ENCODE assay signal across 8 mouse cellular contexts in the genomic region with DNA sequence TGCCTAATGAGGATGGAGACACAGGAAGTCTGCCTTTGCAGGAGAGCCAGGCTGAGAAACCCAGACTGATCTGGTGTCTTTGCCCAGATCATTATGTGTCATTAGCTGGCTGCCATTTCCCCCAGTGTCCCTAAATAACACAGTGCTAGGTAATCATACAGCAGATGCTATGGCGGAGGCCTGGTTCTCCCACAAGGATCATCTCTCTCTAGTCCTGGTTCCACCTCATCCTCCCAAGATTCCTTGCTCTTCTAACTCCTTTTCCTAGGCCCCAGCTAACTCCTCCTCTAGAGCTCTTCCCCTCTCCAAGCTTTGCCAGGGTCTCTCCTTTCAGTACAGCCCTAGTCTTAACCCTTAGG. TPM values are rescaled to one million over a fixed set of nuclear protein-coding genes. Genes with fewer than 3 reads are reported as not detected.
DNase-seq lines count a peak whose midpoint lies in the region; ATAC-seq and TF ChIP-seq lines count a peak whose summit lies in the region.

No protein-coding gene starts in this region.

- H3K36me3 ChIP-seq in heart, embryonic 14.5 days (ENCODE audit: control insufficient read depth, insufficient read depth, low read length): peaks cover 31% of the 10 kb centered on the region
- no peaks in the 10 kb centered on the region for H3K36me3 ChIP-seq in ES-Bruce4 (ENCODE audit: control insufficient read depth, insufficient read depth, low read length, poor library complexity, severe bottlenecking)
- H3K36me3 ChIP-seq in forebrain, embryonic 14.5 days (ENCODE audit: control insufficient read depth, insufficient read depth, low read length): peaks cover 41% of the 10 kb centered on the region
- no peaks in the 10 kb centered on the region for H3K36me3 ChIP-seq in liver, postnatal 0 days (replicated peaks; ENCODE audit: insufficient read depth, low read length)

- H3K9ac ChIP-seq in heart, embryonic 14.5 days (ENCODE audit: low read length): peak overlapping the region; percentile 54
- no peak overlapping the region for H3K9ac ChIP-seq in ES-Bruce4 (ENCODE audit: low read depth, poor library complexity, severe bottlenecking)
- 0 out of 2 replicates have a peak overlapping the region, but pooled peaks have one; percentile 56 for H3K9ac ChIP-seq in forebrain, embryonic 14.5 days (ENCODE audit: low read length)
- H3K9ac ChIP-seq in liver, postnatal 0 days (replicated peaks): no peak overlapping the region

- H3K9me3 ChIP-seq in heart, embryonic 14.5 days (ENCODE audit: control insufficient read depth, low read length): no peaks in the 10 kb centered on the region
- no peaks in the 10 kb centered on the region for H3K9me3 ChIP-seq in ES-Bruce4 (replicated peaks; ENCODE audit: control insufficient read depth, insufficient read depth, low read length, poor library complexity, severe bottlenecking)
- H3K9me3 ChIP-seq in forebrain, embryonic 14.5 days (replicated peaks; ENCODE audit: control insufficient read depth, low read length): no peaks in the 10 kb centered on the region
- no peaks in the 10 kb centered on the region for H3K9me3 ChIP-seq in liver, postnatal 0 days (ENCODE audit: low read length)

- no peak for TF ChIP-seq EP300 in ES-Bruce4 (IDR thresholded peaks at IDR 0.05; ENCODE audit: insufficient read depth, low read depth, low read length)
- no peak for TF ChIP-seq EP300 in liver, postnatal 0 days (IDR thresholded peaks at IDR 0.05; ENCODE audit: low read depth)

- no peak for DNase-seq in heart, postnatal 10 days
- no peak for DNase-seq in forebrain, embryonic 14.5 days (ENCODE audit: low spot score)
- DNase-seq in liver, postnatal 0 days: no peak
- DNase-seq in retina, embryonic 14.5 days (ENCODE audit: low spot score): no peak
- DNase-seq in cerebellum, postnatal 25 days: no peak
- no peak for DNase-seq in adrenal gland, postnatal 4 days (ENCODE audit: low spot score in 2 of 2)

- TF ChIP-seq CTCF in ES-Bruce4 (IDR thresholded peaks at IDR 0.05; ENCODE audit: low read depth, low read length): no peak
- TF ChIP-seq CTCF in liver, postnatal 0 days (IDR thresholded peaks at IDR 0.05; ENCODE audit: low read depth): no peak

- peaks cover 3 to 15% of the 10 kb centered on the region in 2 experiments; a peak in 3 of 4 replicates for H3K4me1 ChIP-seq in heart, embryonic 14.5 days (ENCODE audit: control insufficient read depth in 2 of 2, insufficient read depth in 2 of 2, low read length in 2 of 2)
- H3K4me1 ChIP-seq in ES-Bruce4 (ENCODE audit: control insufficient read depth, insufficient read depth, low read length): no peaks in the 10 kb centered on the region
- 0 out of 2 replicates have a peak, but pooled peaks cover 9% of the 10 kb centered on the region for H3K4me1 ChIP-seq in forebrain, embryonic 14.5 days (ENCODE audit: control insufficient read depth, insufficient read depth, low read length)
- H3K4me1 ChIP-seq in liver, postnatal 0 days (ENCODE audit: insufficient read depth): peaks cover 12% of the 10 kb centered on the region

- 63% methylated on average over 1 of the region's 1 CpGs for WGBS in heart, embryonic 14.5 days
- WGBS in forebrain, embryonic 14.5 days: 61% methylated on average over 1 of the region's 1 CpGs
- 63% methylated on average over 1 of the region's 1 CpGs for WGBS in liver, postnatal 0 days (ENCODE audit: insufficient replicate concordance)

- no peak for TF ChIP-seq POLR2A in ES-Bruce4 (IDR thresholded peaks at IDR 0.05; ENCODE audit: insufficient read depth, low read length)

- peak overlapping the region; percentile 42 to 46; a peak in 2 of 4 replicates for H3K4me3 ChIP-seq in heart, embryonic 14.5 days (ENCODE audit: control insufficient read depth in 1 of 2, insufficient read depth in 1 of 2, low read depth in 1 of 2, low read length in 2 of 2)
- H3K4me3 ChIP-seq in ES-Bruce4 (ENCODE audit: low read depth, low read length): peak overlapping the region; percentile 27
- peak overlapping the region; percentile 35; the same call in 1 of the 2 replicates for H3K4me3 ChIP-seq in forebrain, embryonic 14.5 days (ENCODE audit: low read depth, low read length)
- 0 out of 2 replicates have a peak overlapping the region, but pooled peaks have one; percentile 36 for H3K4me3 ChIP-seq in liver, postnatal 0 days (ENCODE audit: low read depth, low read length)

- no peak for ATAC-seq in heart, embryonic 14.5 days (ENCODE audit: insufficient number of reproducible peaks, insufficient read depth, low FRiP score, low read depth)
- ATAC-seq in forebrain, embryonic 14.5 days: no peak; the same call in 1 of the 2 replicates
- ATAC-seq in liver, postnatal 0 days: no peak

- no peaks in the 10 kb centered on the region for H3K27me3 ChIP-seq in heart, embryonic 14.5 days (ENCODE audit: control insufficient read depth, insufficient read depth, low read length)
- no peaks in the 10 kb centered on the region for H3K27me3 ChIP-seq in ES-Bruce4 (ENCODE audit: control insufficient read depth, insufficient read depth, low read length, poor library complexity, severe bottlenecking)
- no peaks in the 10 kb centered on the region for H3K27me3 ChIP-seq in forebrain, embryonic 14.5 days (replicated peaks; ENCODE audit: control insufficient read depth, insufficient read depth, low read length)
- peaks cover 20% of the 10 kb centered on the region; the same call in 1 of the 2 replicates for H3K27me3 ChIP-seq in liver, postnatal 0 days (ENCODE audit: insufficient read depth, low read length)

- H3K4me2 ChIP-seq in heart, embryonic 14.5 days (ENCODE audit: low read length): peak overlapping the region; percentile 82
- peak overlapping the region; percentile 81 for H3K4me2 ChIP-seq in forebrain, embryonic 14.5 days (ENCODE audit: low read length)
- H3K4me2 ChIP-seq in liver, postnatal 0 days (ENCODE audit: low read depth, low read length): peak overlapping the region; percentile 80

- H3K27ac ChIP-seq in heart, embryonic 14.5 days (replicated peaks in 1 of 2; ENCODE audit: control insufficient read depth in 1 of 2, insufficient read depth in 1 of 2, low read depth in 2 of 2, low read length in 2 of 2): peak overlapping the region; percentile 6 to 19; a peak in 1 of 4 replicates
- peak overlapping the region; percentile 36 for H3K27ac ChIP-seq in ES-Bruce4 (ENCODE audit: insufficient read depth, low read length)
- 0 out of 2 replicates have a peak overlapping the region, but pooled peaks have one; percentile 21 for H3K27ac ChIP-seq in forebrain, embryonic 14.5 days (ENCODE audit: low read depth, low read length)
- no peak overlapping the region for H3K27ac ChIP-seq in liver, postnatal 0 days (ENCODE audit: low read depth)

- intact Hi-C loops in heart, postnatal 10 days (cut with DNase I): loop anchor here (2.0 kb wide), 1 partner anchor 52 kb away; no protein-coding TSS in a partner anchor

RNA-seq across cellular contexts. Expression of a gene that starts 26.2 kb away (rescaled TPM):
- 1.5 and 2.5 TPM in 2 replicates for polyA plus RNA-seq in heart, embryonic 14.5 days (2014; fragmentation: Nextera tagmentation; extraction: Ambion mirVana)
- under 1 TPM in 1 of 2 experiments, not detected in 1; 0.72 TPM for total RNA-seq in heart, postnatal 10 days (2021)
- polyA plus RNA-seq in ES-Bruce4 (2011; ENCODE audit: insufficient read depth, insufficient read length, low read depth, missing spikeins): 1.2 TPM in 1 of 2 replicates, not detected in the other
- 8.3 and 12.9 TPM in 2 replicates for polyA plus RNA-seq in forebrain, embryonic 14.5 days (2014; fragmentation: Nextera tagmentation; extraction: Ambion mirVana)
- 0.40 and 0.73 TPM in 2 replicates for polyA plus RNA-seq in liver, postnatal 0 days (2015; fragmentation: Nextera tagmentation; extraction: Ambion mirVana)
- total RNA-seq in adrenal gland, postnatal 4 days (2021): 1 to 10 TPM; 1.3 to 1.8 TPM

RNA-seq across cellular contexts. Expression of a gene that starts 57.7 kb away (rescaled TPM):
- polyA plus RNA-seq in heart, embryonic 14.5 days (2014; fragmentation: Nextera tagmentation; extraction: Ambion mirVana): 4.4 and 5.6 TPM in 2 replicates
- 10 to 100 TPM in 1 of 2 experiments, 1 to 10 TPM in 1; 9.8 to 15.8 TPM for total RNA-seq in heart, postnatal 10 days (2021)
- polyA plus RNA-seq in ES-Bruce4 (2011; ENCODE audit: insufficient read depth, insufficient read length, low read depth, missing spikeins): 3.7 and 4.1 TPM in 2 replicates
- 16.9 and 20.6 TPM in 2 replicates for polyA plus RNA-seq in forebrain, embryonic 14.5 days (2014; fragmentation: Nextera tagmentation; extraction: Ambion mirVana)
- polyA plus RNA-seq in liver, postnatal 0 days (2015; fragmentation: Nextera tagmentation; extraction: Ambion mirVana): 0.04 and 0.05 TPM in 2 replicates
- total RNA-seq in adrenal gland, postnatal 4 days (2021): 1 to 10 TPM; 4.5 to 5.6 TPM

Comparison
In these comparisons a context has a peak if more than half of its experiments do, and no peak if none do; other contexts are left out.
1. H3K9ac ChIP-seq: peak in heart, embryonic 14.5 days (single experiment) and forebrain, embryonic 14.5 days (single experiment); none in ES-Bruce4 (single experiment) and liver, postnatal 0 days (single experiment).
2. Peak in every context shown above with its lines, with median percentiles within 50 percentile points of each other: H3K4me2 ChIP-seq and H3K4me3 ChIP-seq.